In the genomic region with DNA sequence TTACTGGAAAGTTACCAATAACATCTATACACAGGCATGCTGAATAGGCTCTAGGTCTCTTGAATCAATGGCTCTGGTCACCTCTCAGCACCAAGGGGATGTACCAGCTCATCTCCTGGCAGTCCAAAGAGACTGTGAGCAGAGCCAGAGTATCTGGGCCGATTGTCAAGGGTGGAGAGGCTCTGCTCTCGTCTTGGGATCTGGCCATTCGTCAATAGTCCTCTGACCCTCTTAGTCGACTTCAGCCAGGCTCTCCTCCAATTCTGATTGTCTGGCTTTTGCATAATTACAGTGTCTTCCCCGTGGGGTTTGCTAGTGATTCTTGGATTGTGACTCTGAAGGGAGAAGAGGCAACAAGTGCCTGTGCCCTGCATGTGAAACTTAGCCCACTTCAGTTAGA, we compare ENCODE assay signal across 10 mouse cellular contexts. TPM values are rescaled to one million over a fixed set of nuclear protein-coding genes. Genes with fewer than 3 reads are reported as not detected.
DNase-seq lines count a peak whose midpoint lies in the region; ATAC-seq and TF ChIP-seq lines count a peak whose summit lies in the region.
"Had no signal": no experiment of that assay in that cellular context is flagged by ENCODE, and none has a peak within 500 bp of the region (broad histone marks: within the 10 kb centered on the region; RNA-seq: fewer than 3 reads in every experiment).

No protein-coding gene starts in this region.

- no peaks in the 10 kb centered on the region for H3K36me3 ChIP-seq in liver, adult 2 months (ENCODE audit: control insufficient read depth, insufficient read depth, low read length)
- H3K36me3 ChIP-seq in liver, postnatal 0 days (replicated peaks; ENCODE audit: insufficient read depth, low read length): no peaks in the 10 kb centered on the region
- H3K36me3 ChIP-seq in heart, embryonic 12.5 days: no peaks in the 10 kb centered on the region
- no peaks in the 10 kb centered on the region for H3K36me3 ChIP-seq in midbrain, postnatal 0 days (ENCODE audit: insufficient read depth, low read length)
- H3K36me3 ChIP-seq in kidney, embryonic 15.5 days: no peaks in the 10 kb centered on the region
- H3K36me3 ChIP-seq: embryonic facial prominence, embryonic 10.5 days had no signal

- peak; percentile 70 for DNase-seq in liver, adult 2 months (ENCODE audit: extremely low read depth, low read depth, low spot score)
- DNase-seq in liver, postnatal 0 days: no peak
- peak; percentile 48 to 64 for DNase-seq in cerebellum, postnatal 14 days
- peak; percentile 41 for DNase-seq in midbrain, postnatal 0 days (ENCODE audit: low spot score)
- no peak for DNase-seq in lung, postnatal 14 days
- DNase-seq: thymus, postnatal 14 days had no signal

- no peak for ATAC-seq in liver, postnatal 0 days
- ATAC-seq in heart, embryonic 12.5 days (ENCODE audit: insufficient number of reproducible peaks, low FRiP score): no peak
- ATAC-seq in midbrain, postnatal 0 days (ENCODE audit: low FRiP score): no peak
- no peak for ATAC-seq in kidney, embryonic 15.5 days (replicated peaks; ENCODE audit: low FRiP score)

- H3K4me1 ChIP-seq in liver, adult 2 months (ENCODE audit: control insufficient read depth, insufficient read depth, low read length): peaks cover 6% of the 10 kb centered on the region; the same call in 1 of the 2 replicates
- peaks cover 9% of the 10 kb centered on the region; the same call in 1 of the 2 replicates for H3K4me1 ChIP-seq in liver, postnatal 0 days (ENCODE audit: insufficient read depth)
- peaks cover 31% of the 10 kb centered on the region for H3K4me1 ChIP-seq in heart, embryonic 12.5 days (replicated peaks)
- peaks cover 6% of the 10 kb centered on the region; the same call in 1 of the 2 replicates for H3K4me1 ChIP-seq in midbrain, postnatal 0 days (ENCODE audit: insufficient read depth, low read length)
- peaks cover 23% of the 10 kb centered on the region for H3K4me1 ChIP-seq in kidney, embryonic 15.5 days

- no peaks in the 10 kb centered on the region for H3K79me2 ChIP-seq in liver, adult 2 months (ENCODE audit: control insufficient read depth, insufficient read depth, low read length)

- no peak overlapping the region for H3K27ac ChIP-seq in liver, adult 2 months (replicated peaks; ENCODE audit: insufficient read depth, low read depth, low read length)
- H3K27ac ChIP-seq in liver, postnatal 0 days (ENCODE audit: low read depth): no peak overlapping the region
- H3K27ac ChIP-seq in heart, embryonic 12.5 days (ENCODE audit: poor library complexity, severe bottlenecking): no peak overlapping the region
- no peak overlapping the region for H3K27ac ChIP-seq in midbrain, postnatal 0 days (ENCODE audit: low read depth, low read length)
- H3K27ac ChIP-seq in kidney, embryonic 15.5 days: no peak overlapping the region
- H3K27ac ChIP-seq: embryonic facial prominence, embryonic 10.5 days had no signal

- H3K4me2 ChIP-seq in liver, postnatal 0 days (ENCODE audit: low read depth, low read length): no peak overlapping the region
- peak overlapping the region; percentile 87 for H3K4me2 ChIP-seq in heart, embryonic 12.5 days
- H3K4me2 ChIP-seq in midbrain, postnatal 0 days (ENCODE audit: low read depth, low read length, poor library complexity, severe bottlenecking): peak overlapping the region; percentile 88
- H3K4me2 ChIP-seq in kidney, embryonic 15.5 days: no peak overlapping the region

- TF ChIP-seq CTCF in liver, adult 2 months (IDR thresholded peaks at IDR 0.05; ENCODE audit: low read depth, low read length): no peak
- no peak for TF ChIP-seq CTCF in liver, postnatal 0 days (IDR thresholded peaks at IDR 0.05; ENCODE audit: low read depth)
- no peak for TF ChIP-seq CTCF in midbrain, postnatal 0 days (IDR thresholded peaks at IDR 0.05)

- 17% methylated on average over 5 of the region's 5 CpGs for WGBS in liver, adult 2 months
- WGBS in liver, postnatal 0 days (ENCODE audit: insufficient replicate concordance): 56% methylated on average over 5 of the region's 5 CpGs
- 31% methylated on average over 5 of the region's 5 CpGs for WGBS in heart, embryonic 12.5 days
- WGBS in midbrain, postnatal 0 days: 55% methylated on average over 5 of the region's 5 CpGs
- WGBS in kidney, embryonic 15.5 days: 51% methylated on average over 5 of the region's 5 CpGs

- H3K9ac ChIP-seq in liver, adult 2 months (ENCODE audit: low read depth, low read length): no peak overlapping the region
- H3K9ac ChIP-seq in liver, postnatal 0 days (replicated peaks): no peak overlapping the region
- H3K9ac ChIP-seq in heart, embryonic 12.5 days: no peak overlapping the region
- no peak overlapping the region for H3K9ac ChIP-seq in midbrain, postnatal 0 days (replicated peaks; ENCODE audit: low read length, poor library complexity, severe bottlenecking)
- H3K9ac ChIP-seq in kidney, embryonic 15.5 days: no peak overlapping the region

- H3K27me3 ChIP-seq in liver, adult 2 months (ENCODE audit: control insufficient read depth, insufficient read depth, low read length): no peaks in the 10 kb centered on the region
- H3K27me3 ChIP-seq in liver, postnatal 0 days (ENCODE audit: insufficient read depth, low read length): no peaks in the 10 kb centered on the region
- no peaks in the 10 kb centered on the region for H3K27me3 ChIP-seq in heart, embryonic 12.5 days (replicated peaks)
- no peaks in the 10 kb centered on the region for H3K27me3 ChIP-seq in midbrain, postnatal 0 days (ENCODE audit: insufficient read depth, low read length)
- H3K27me3 ChIP-seq in kidney, embryonic 15.5 days: no peaks in the 10 kb centered on the region

- TF ChIP-seq POLR2A in liver, adult 2 months (IDR thresholded peaks at IDR 0.05; ENCODE audit: extremely low read depth, insufficient read depth, low read length): no peak

- no peak for TF ChIP-seq EP300 in liver, postnatal 0 days (IDR thresholded peaks at IDR 0.05; ENCODE audit: low read depth)

- no peak overlapping the region for H3K4me3 ChIP-seq in liver, adult 2 months (ENCODE audit: insufficient read depth, low read depth, low read length)
- H3K4me3 ChIP-seq in liver, postnatal 0 days (ENCODE audit: low read depth, low read length): no peak overlapping the region
- no peak overlapping the region for H3K4me3 ChIP-seq in heart, embryonic 12.5 days
- no peak overlapping the region for H3K4me3 ChIP-seq in midbrain, postnatal 0 days (ENCODE audit: low read depth, low read length)
- H3K4me3 ChIP-seq in kidney, embryonic 15.5 days (replicated peaks): no peak overlapping the region
- H3K4me3 ChIP-seq: embryonic facial prominence, embryonic 10.5 days; myocyte had no signal

- H3K9me3 ChIP-seq in liver, postnatal 0 days (ENCODE audit: low read length): no peaks in the 10 kb centered on the region
- H3K9me3 ChIP-seq in heart, embryonic 12.5 days (replicated peaks): no peaks in the 10 kb centered on the region
- H3K9me3 ChIP-seq in midbrain, postnatal 0 days (ENCODE audit: low read length): no peaks in the 10 kb centered on the region
- no peaks in the 10 kb centered on the region for H3K9me3 ChIP-seq in kidney, embryonic 15.5 days (replicated peaks)
- H3K9me3 ChIP-seq: embryonic facial prominence, embryonic 10.5 days had no signal

RNA-seq across cellular contexts. Expression of a gene that starts 41.3 kb away (rescaled TPM):
- total RNA-seq in liver, adult 2 months (2014; rRNA removed): 1.5 and 4.2 TPM in 2 replicates
- polyA plus RNA-seq in liver, adult 2 months (2012; rRNA removed): 1.1 and 1.4 TPM in 2 replicates
- 0.05 and 0.11 TPM in 2 replicates for polyA plus RNA-seq in liver, postnatal 0 days (2015; fragmentation: Nextera tagmentation; extraction: Ambion mirVana)
- 33.3 and 39.3 TPM in 2 replicates for polyA plus RNA-seq in heart, embryonic 12.5 days (2016; fragmentation: Nextera tagmentation; extraction: Ambion mirVana)
- 34.7 and 39.8 TPM in 2 replicates for total RNA-seq in midbrain, postnatal 0 days (2014; rRNA removed)
- 16.4 and 17.1 TPM in 2 replicates for polyA plus RNA-seq in midbrain, postnatal 0 days (2015; fragmentation: Nextera tagmentation; extraction: Ambion mirVana)
- 27.1 and 29.2 TPM in 2 replicates for polyA plus RNA-seq in kidney, embryonic 15.5 days (2015; fragmentation: Nextera tagmentation; extraction: Ambion mirVana)

Comparison
In these comparisons a context has a peak if more than half of its experiments do, and no peak if none do; other contexts are left out.
1. DNase-seq: peak in liver, adult 2 months (single experiment), cerebellum, postnatal 14 days (2 of 2) and midbrain, postnatal 0 days (single experiment); none in liver, postnatal 0 days (single experiment) and lung, postnatal 14 days (single experiment).
2. H3K4me2 ChIP-seq: peak in heart, embryonic 12.5 days (single experiment) and midbrain, postnatal 0 days (single experiment); none in liver, postnatal 0 days (single experiment) and kidney, embryonic 15.5 days (single experiment).